Mouse (Mus musculus) spleen, postnatal 4 days (tissue): ENCODE measurements around the gene Rab36.

Experiments used
- DNase-seq, 2 experiments: peaks; one replicate each; pipeline ENCODE4 v3.0.0; 2022; ENCODE audit warnings: low spot score in 2 of 2

The Rab36 gene

GRCm38 (mm10) chr10:75045831-75046230 lies 9.0 kb downstream of the Rab36 start:
- DNase-seq = no peak

- no peak for DNase-seq
Measured at GRCm38 (mm10) chr10:75048711-75049110, 11.9 kb downstream of the Rab36 start.

GRCm38 (mm10) chr10:75051364-75052074 lies 14.7 kb downstream of the Rab36 start:
- no peak for DNase-seq

GRCm38 (mm10) chr10:75052902-75053301 lies 16.0 kb downstream of the Rab36 start:
- no peak for DNase-seq

- DNase-seq = no peak
Measured at GRCm38 (mm10) chr10:75053655-75054054, 16.8 kb downstream of the Rab36 start.

GRCm38 (mm10) chr10:75054125-75054524 lies 17.3 kb downstream of the Rab36 start:
- DNase-seq = no peak

GRCm38 (mm10) chr10:75055672-75056071 lies 18.8 kb downstream of the Rab36 start:
- no peak for DNase-seq

- no peak for DNase-seq
Measured at GRCm38 (mm10) chr10:75056255-75056654, 19.4 kb downstream of the Rab36 start.

GRCm38 (mm10) chr10:75058336-75058735 lies 21.5 kb downstream of the Rab36 start:
- DNase-seq = no peak

GRCm38 (mm10) chr10:75058761-75059395 lies 22.0 kb downstream of the Rab36 start:
- no peak for DNase-seq

GRCm38 (mm10) chr10:75059396-75059795 lies 22.5 kb downstream of the Rab36 start:
- DNase-seq = peak; percentile 62 to 76

GRCm38 (mm10) chr10:75060217-75060842 lies 23.5 kb downstream of the Rab36 start, which contains the start of gene Bcr:
Bcr (plus strand) TSS chr10:75060592.
- peak; percentile 55 to 82 for DNase-seq

GRCm38 (mm10) chr10:75060843-75061235 lies 24.0 kb downstream of the Rab36 start:
- DNase-seq = peak in 1 of 2 experiments; percentile 67

- peak in 1 of 2 experiments; percentile 69 for DNase-seq
Measured at GRCm38 (mm10) chr10:75061341-75062188, 24.7 kb downstream of the Rab36 start.

GRCm38 (mm10) chr10:75062189-75062561 lies 25.3 kb downstream of the Rab36 start:
- DNase-seq = no peak

- DNase-seq = no peak
Measured at GRCm38 (mm10) chr10:75062621-75063020, 25.8 kb downstream of the Rab36 start.

- DNase-seq = no peak
Measured at GRCm38 (mm10) chr10:75063301-75063965, 26.6 kb downstream of the Rab36 start.

- DNase-seq = no peak
Measured at GRCm38 (mm10) chr10:75065691-75066090, 28.8 kb downstream of the Rab36 start.

- no peak for DNase-seq
Measured at GRCm38 (mm10) chr10:75067446-75067845, 30.6 kb downstream of the Rab36 start.

- no peak for DNase-seq
Measured at GRCm38 (mm10) chr10:75068086-75068485, 31.2 kb downstream of the Rab36 start.

GRCm38 (mm10) chr10:75068624-75069328 lies 31.9 kb downstream of the Rab36 start:
- DNase-seq = no peak
